Mouse (Mus musculus): ENCODE measurements around the gene Cdca4.

DNA sequence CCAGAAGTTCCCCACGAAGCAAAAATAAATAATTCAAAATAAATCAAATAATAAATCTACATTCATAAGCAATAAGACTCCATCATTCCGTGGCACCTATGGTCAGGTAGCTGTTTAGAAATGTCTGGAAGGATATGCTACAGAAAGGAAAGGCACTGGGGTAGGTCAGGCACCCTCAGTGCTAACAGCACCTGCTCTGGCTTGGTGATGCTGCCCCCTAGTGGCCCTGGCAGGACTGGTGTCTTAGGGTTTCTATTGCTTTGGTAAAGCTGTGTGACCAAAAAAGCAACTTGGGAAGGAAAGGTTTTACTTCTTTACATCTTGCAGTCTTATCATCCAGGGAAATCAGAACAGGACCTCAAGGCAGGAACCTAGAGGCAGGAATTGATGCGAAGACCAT is 14.6 kb upstream of the Cdca4 start:
- TF ChIP-seq MAX (IDR thresholded peaks at IDR 0.05; ENCODE audit: low read depth) (no peak), POLR2AphosphoS2 (IDR thresholded peaks at IDR 0.05; ENCODE audit: insufficient read length, low read depth) (no peak), USF1 (IDR thresholded peaks at IDR 0.05; ENCODE audit: low read depth) (no peak)

Data from myocyte (in vitro differentiated cells).